Mouse (Mus musculus): Measurements from ENCODE around the gene Cd47. TPM values are rescaled to one million over a fixed set of nuclear protein-coding genes. Genes with fewer than 3 reads are reported as not detected.

Cd47 gene
- total and polyA plus RNA-seq, 3 experiments = 102 to 277 (median 142) TPM

- no peak for TF ChIP-seq JUN (IDR thresholded peaks at IDR 0.05; ENCODE audit: insufficient read depth, low read depth, low read length)
- 0 out of 2 replicates have a peak, but pooled peaks have one; percentile 30 for TF ChIP-seq ZMIZ1 (IDR thresholded peaks at IDR 0.05; ENCODE audit: low read depth, low read length)
- TF ChIP-seq HCFC1 (IDR thresholded peaks at IDR 0.05; ENCODE audit: low read depth, low read length) = no peak
- 0 out of 2 replicates have a peak, but pooled peaks have one; percentile 47 for TF ChIP-seq UBTF (IDR thresholded peaks at IDR 0.05; ENCODE audit: low read depth, low read length)
- peak; percentile 44 for TF ChIP-seq TCF12 (IDR thresholded peaks at IDR 0.05; ENCODE audit: low read depth, low read length)
- peak; percentile 29 for TF ChIP-seq NELFE (IDR thresholded peaks at IDR 0.05; ENCODE audit: low read depth, low read length)
- TF ChIP-seq CHD2 (IDR thresholded peaks at IDR 0.05; ENCODE audit: low read length) = 0 out of 2 replicates have a peak, but pooled peaks have one; percentile 14
- TF ChIP-seq SMC3 (IDR thresholded peaks at IDR 0.05; ENCODE audit: low read depth, low read length) = 0 out of 2 replicates have a peak, but pooled peaks have one; percentile 5
- TF ChIP-seq RAD21 (IDR thresholded peaks at IDR 0.05; ENCODE audit: low read depth, low read length) = no peak
- TF ChIP-seq ZNF384 (IDR thresholded peaks at IDR 0.05; ENCODE audit: low read depth, low read length) = no peak
- TF ChIP-seq KAT2A (IDR thresholded peaks at IDR 0.05; ENCODE audit: insufficient replicate concordance, low read length) = no peak
- TF ChIP-seq JUND (conservative IDR thresholded peaks at IDR 0.05; ENCODE audit: low read depth, low read length) = no peak; the same call in 1 of the 2 replicates
- TF ChIP-seq USF2 (conservative IDR thresholded peaks at IDR 0.05; ENCODE audit: low read depth, low read length) = no peak
- TF ChIP-seq ETS1 (conservative IDR thresholded peaks at IDR 0.05; ENCODE audit: low read depth, low read length) = no peak; the same call in 1 of the 2 replicates
- no peak for TF ChIP-seq PAX5 (IDR thresholded peaks at IDR 0.05; ENCODE audit: low read length)
- 0 out of 2 replicates have a peak, but pooled peaks have one; percentile 48 for TF ChIP-seq MAZ (IDR thresholded peaks at IDR 0.05; ENCODE audit: low read depth, low read length)
- no peak; the same call in 1 of the 2 replicates for TF ChIP-seq MEF2A (IDR thresholded peaks at IDR 0.05; ENCODE audit: borderline replicate concordance, low read depth, low read length)
- TF ChIP-seq USF1 (IDR thresholded peaks at IDR 0.05; ENCODE audit: low read depth, low read length) = no peak
These were observed 164.1 kb downstream of the Cd47 start (continued) for GRCm38 (mm10) chr16:49964321-49964986.

Other genes with a start within 250 kb of the Cd47 start
- 12.5 and 13.3 TPM in 2 replicates for gene Ift57, start 101.3 kb upstream of the Cd47 start, total RNA-seq (2012; rRNA removed)
- gene Ift57, start 101.3 kb upstream of the Cd47 start, total RNA-seq (2014; rRNA removed) = 21.3 and 24.8 TPM in 2 replicates
- gene Ift57, start 101.3 kb upstream of the Cd47 start, polyA plus RNA-seq (2012; ENCODE audit: insufficient read length, low read depth) = 28.8 and 34.4 TPM in 2 replicates